Mouse (Mus musculus) ES-Bruce4 (cell line): Measurements from ENCODE around the gene Tcn2. TPM values are rescaled to one million over a fixed set of nuclear protein-coding genes. Genes with fewer than 3 reads are reported as not detected.
"Not testable (repeated sequence)": the region's sequence is repeated elsewhere in the genome, so short reads cannot be mapped to it uniquely, and the experiment has no call there.

Source experiments
- H3K27ac ChIP-seq: 2 replicates; pipeline ENCODE4 v1.5.1; 2012; ENCODE audit warnings: low read length, inconsistent platforms; ENCODE audit not compliant: insufficient read depth
- H3K27me3 ChIP-seq: 2 replicates; pipeline ENCODE4 v1.6.1; 2012; ENCODE audit warnings: mild to moderate bottlenecking, low read length, inconsistent platforms; ENCODE audit not compliant: control insufficient read depth, poor library complexity, insufficient read depth, severe bottlenecking
- H3K36me3 ChIP-seq: 2 replicates; pipeline ENCODE4 v1.6.1; 2012; ENCODE audit warnings: inconsistent platforms, mild to moderate bottlenecking, low read length, moderate library complexity; ENCODE audit not compliant: control insufficient read depth, poor library complexity, insufficient read depth, severe bottlenecking
- H3K4me1 ChIP-seq: one replicate; pipeline ENCODE4 v1.8.1; 2011; ENCODE audit warnings: low read length; ENCODE audit not compliant: control insufficient read depth, insufficient read depth
- H3K4me3 ChIP-seq: 2 replicates; pipeline ENCODE4 v1.5.1; 2011; ENCODE audit warnings: low read depth, mild to moderate bottlenecking, low read length
- H3K9ac ChIP-seq: 2 replicates; pipeline ENCODE4 v1.6.1; 2012; ENCODE audit warnings: low read depth, mild to moderate bottlenecking, inconsistent platforms; ENCODE audit not compliant: poor library complexity, severe bottlenecking
- H3K9me3 ChIP-seq: replicated peaks from 2 replicates; pipeline ENCODE4 v1.6.1; 2012; ENCODE audit warnings: mild to moderate bottlenecking, low read length, inconsistent platforms; ENCODE audit not compliant: control insufficient read depth, poor library complexity, insufficient read depth, severe bottlenecking
- CTCF ChIP-seq: IDR thresholded peaks from one replicate; pipeline ENCODE4 v1.8.1; 2011; ENCODE audit warnings: low read depth, low read length
- EP300 ChIP-seq: IDR thresholded peaks from 2 replicates; pipeline ENCODE4 v1.6.1; 2011; ENCODE audit warnings: low read depth, low read length; ENCODE audit not compliant: insufficient read depth
- POLR2A ChIP-seq: IDR thresholded peaks from one replicate; pipeline ENCODE4 v1.8.1; 2011; ENCODE audit warnings: low read length; ENCODE audit not compliant: insufficient read depth
- polyA plus RNA-seq: library from polyadenylated mRNA; stranded (reverse); fragments of >200 nt; gene quantifications from 2 replicates; pipeline ENCODE4 v1.2.4, GENCODE M21; 2011; ENCODE audit warnings: low read depth; ENCODE audit not compliant: missing spikeins, insufficient read depth, insufficient read length

Tcn2 gene
- polyA plus RNA-seq, 1 experiment: 45.8 TPM

DNA sequence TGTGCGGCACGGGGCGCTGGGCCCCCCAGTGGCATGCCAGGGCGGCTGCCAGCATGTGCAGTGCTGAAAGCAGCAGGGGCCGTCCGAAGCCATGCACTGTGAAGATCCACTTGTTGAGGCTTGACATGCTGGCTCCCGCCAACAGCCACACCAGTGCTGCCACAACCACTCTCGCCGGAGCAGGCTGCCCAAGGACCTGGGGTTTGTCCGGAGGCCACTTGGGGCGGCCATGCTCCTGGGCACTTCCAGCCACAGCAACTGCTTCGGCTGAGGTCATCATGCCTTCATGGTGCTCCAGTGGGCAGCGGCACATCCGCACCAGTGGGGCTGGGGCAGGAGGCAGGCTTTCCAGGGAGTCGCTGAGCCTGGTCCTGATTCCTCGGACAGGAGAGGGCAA, 19.1 kb downstream of the Tcn2 start:
- TF ChIP-seq CTCF (no peak), EP300 (no peak), POLR2A (no peak)
- no peaks in the 10 kb centered on the region for H3K4me1 ChIP-seq
- peak overlapping the region; percentile 72 for H3K4me3 ChIP-seq
- no peaks in the 10 kb centered on the region for H3K9me3 ChIP-seq
- H3K27ac ChIP-seq: no peak overlapping the region
- no peaks in the 10 kb centered on the region for H3K36me3 ChIP-seq
- no peaks in the 10 kb centered on the region for H3K27me3 ChIP-seq
- H3K9ac ChIP-seq: peak overlapping the region; percentile 65

GRCm38 (mm10) chr11:3912100-3912874, 19.7 kb downstream of the Tcn2 start:
- Histone ChIP-seq H3K36me3 (no peaks in the 10 kb centered on the region), H3K4me1 (no peaks in the 10 kb centered on the region), H3K4me3 (peak overlapping the region; percentile 72), H3K9ac (no peak overlapping the region), H3K27ac (no peak overlapping the region), H3K9me3 (no peaks in the 10 kb centered on the region), H3K27me3 (no peaks in the 10 kb centered on the region)
- TF ChIP-seq EP300: no peak

DNA sequence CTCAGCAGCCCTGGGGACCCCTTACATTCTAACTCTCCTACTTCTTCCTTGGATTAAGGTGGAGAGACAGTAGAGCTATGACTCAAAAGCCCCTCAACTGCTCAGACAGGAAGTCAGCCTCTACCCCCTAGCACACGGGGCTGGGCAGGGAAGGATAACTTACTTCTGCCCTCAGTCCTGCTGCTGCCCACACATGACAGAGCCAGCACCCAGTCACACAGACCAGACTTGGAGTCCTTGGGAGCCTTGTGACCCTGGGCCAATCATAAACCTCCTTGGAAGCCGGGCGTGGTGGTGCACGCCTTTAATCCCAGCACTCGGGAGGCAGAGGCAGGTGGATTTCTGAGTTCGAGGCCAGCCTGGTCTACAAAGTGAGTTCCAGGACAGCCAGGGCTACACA, 20.5 kb downstream of the Tcn2 start:
- H3K27ac ChIP-seq, H3K4me3 ChIP-seq, H3K9ac ChIP-seq, H3K27me3 ChIP-seq, H3K36me3 ChIP-seq, H3K4me1 ChIP-seq, H3K9me3 ChIP-seq: not testable (repeated sequence)

- Histone ChIP-seq H3K27me3 (no peaks in the 10 kb centered on the region), H3K27ac (no peak overlapping the region), H3K36me3 (no peaks in the 10 kb centered on the region), H3K9me3 (no peaks in the 10 kb centered on the region), H3K9ac (no peak overlapping the region), H3K4me3 (no peak overlapping the region), H3K4me1 (no peaks in the 10 kb centered on the region)
- TF ChIP-seq POLR2A (no peak), EP300 (no peak), CTCF (no peak)
Measured at GRCm38 (mm10) chr11:3910513-3911310, 21.2 kb downstream of the Tcn2 start.

GRCm38 (mm10) chr11:3909236-3909635, 22.7 kb downstream of the Tcn2 start:
- Histone ChIP-seq H3K27me3 (no peaks in the 10 kb centered on the region), H3K9ac (no peak overlapping the region), H3K27ac (no peak overlapping the region), H3K9me3 (no peaks in the 10 kb centered on the region), H3K36me3 (no peaks in the 10 kb centered on the region), H3K4me1 (peaks cover 5% of the 10 kb centered on the region), H3K4me3 (no peak overlapping the region)
- no peak for TF ChIP-seq POLR2A
- TF ChIP-seq EP300: no peak
- TF ChIP-seq CTCF: no peak

DNA sequence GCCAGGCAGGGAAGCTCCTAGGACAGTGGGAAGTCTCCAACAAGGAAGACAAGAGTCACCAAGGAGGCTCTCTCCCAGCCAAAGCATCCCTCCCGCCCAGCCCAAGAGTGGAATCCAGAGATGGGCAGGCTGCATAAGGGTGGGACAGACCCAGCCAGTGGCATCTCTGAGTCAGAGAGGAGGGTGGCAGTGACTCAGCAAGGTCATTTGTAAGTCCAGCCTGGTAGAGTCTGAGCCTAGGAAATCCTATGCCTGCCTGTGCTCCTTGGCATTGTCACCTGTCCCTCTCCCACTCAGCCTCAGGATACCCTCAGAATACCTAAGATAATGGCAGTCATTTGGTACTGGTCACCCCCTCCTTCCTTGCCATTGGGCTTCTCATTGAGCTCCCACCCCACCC, 26.5 kb downstream of the Tcn2 start:
- Histone ChIP-seq H3K4me1 (peaks cover 5% of the 10 kb centered on the region), H3K36me3 (no peaks in the 10 kb centered on the region), H3K9ac (no peak overlapping the region), H3K27ac (no peak overlapping the region), H3K4me3 (no peak overlapping the region), H3K27me3 (no peaks in the 10 kb centered on the region), H3K9me3 (no peaks in the 10 kb centered on the region)
- TF ChIP-seq CTCF: no peak
- no peak for TF ChIP-seq EP300
- TF ChIP-seq POLR2A: no peak
